Mouse (Mus musculus): ENCODE measurements around the gene Pde8a.

GRCm38 (mm10) chr7:81327661-81328060 is 114.3 kb downstream of the Pde8a start:
- TF ChIP-seq POU5F1 (IDR thresholded peaks at IDR 0.05; ENCODE audit: borderline replicate concordance, low read length) = no peak
- TF ChIP-seq CTCF (conservative IDR thresholded peaks at IDR 0.05; ENCODE audit: low read length) = no peak
- TF ChIP-seq NANOG (IDR thresholded peaks at IDR 0.05; ENCODE audit: borderline replicate concordance, low read length) = no peak
